In genomic region chr5:68877574-68878171, GRCm38 (mm10) we compare ENCODE assay signal across 15 mouse cellular contexts.
"Had no signal": no experiment of that assay in that cellular context is flagged by ENCODE, and none has a peak within 500 bp of the region (broad histone marks: within the 10 kb centered on the region; RNA-seq: fewer than 3 reads in every experiment).

No protein-coding gene starts in this region.

- H3K27me3 ChIP-seq: liver, embryonic 15.5 days; megakaryocyte, embryonic 14.5 days; neural tube, embryonic 15.5 days; stomach, embryonic 15.5 days had no signal

- H3K36me3 ChIP-seq: liver, embryonic 15.5 days; neural tube, embryonic 15.5 days; stomach, embryonic 15.5 days had no signal

- H3K4me1 ChIP-seq: liver, embryonic 15.5 days; megakaryocyte, embryonic 14.5 days; neural tube, embryonic 15.5 days; stomach, embryonic 15.5 days had no signal

- H3K4me3 ChIP-seq: liver, embryonic 15.5 days; megakaryocyte, embryonic 14.5 days; myocyte; neural tube, embryonic 15.5 days; stomach, embryonic 15.5 days had no signal

- H3K4me2 ChIP-seq: liver, embryonic 11.5 days; liver, embryonic 15.5 days; neural tube, embryonic 15.5 days; stomach, embryonic 15.5 days had no signal

- H3K27ac ChIP-seq: liver, embryonic 15.5 days; macrophage; neural tube, embryonic 15.5 days; stomach, embryonic 15.5 days had no signal

- H3K9me3 ChIP-seq: liver, embryonic 15.5 days; neural tube, embryonic 15.5 days; stomach, embryonic 15.5 days had no signal

- H3K9ac ChIP-seq: liver, embryonic 15.5 days; neural tube, embryonic 15.5 days; stomach, embryonic 15.5 days had no signal

- DNase-seq: kidney, adult 18-20 months; kidney, postnatal 14 days; left cerebral cortex, postnatal 4 days; lung, adult 2 months; lung, postnatal 10 days; right cerebral cortex, postnatal 14 days; thymus, adult 2 months; thymus, postnatal 25 days had no signal
